Mouse (Mus musculus): ENCODE results near the gene Grb2. TPM values are rescaled to one million over a fixed set of nuclear protein-coding genes. Genes with fewer than 3 reads are reported as not detected.
A peak's percentile ranks its signal among the peaks of the same experiment; 100 is the strongest.

Gene Grb2
- total RNA-seq, 4 experiments from 2014 or later: 136 to 165 (median 160) TPM

GRCm38 (mm10) chr11:115643265-115643664, 65.1 kb downstream of the Grb2 start:
- no peak for DNase-seq

GRCm38 (mm10) chr11:115642705-115643104, 65.7 kb downstream of the Grb2 start:
- DNase-seq: no peak

- DNase-seq: no peak
Observed at GRCm38 (mm10) chr11:115641664-115642036, 66.7 kb downstream of the Grb2 start.

GRCm38 (mm10) chr11:115640978-115641663, 67.3 kb downstream of the Grb2 start:
- no peak for DNase-seq

GRCm38 (mm10) chr11:115640311-115640828, 68.0 kb downstream of the Grb2 start:
- DNase-seq: no peak

GRCm38 (mm10) chr11:115639540-115639939, 68.9 kb downstream of the Grb2 start:
- no peak for DNase-seq

GRCm38 (mm10) chr11:115638498-115639409, 69.6 kb downstream of the Grb2 start:
- DNase-seq: no peak

- no peak for DNase-seq
Observed at GRCm38 (mm10) chr11:115636960-115637359, 71.4 kb downstream of the Grb2 start.

GRCm38 (mm10) chr11:115635484-115635883, 72.9 kb downstream of the Grb2 start:
- no peak for DNase-seq

- DNase-seq: no peak
Observed at GRCm38 (mm10) chr11:115635041-115635440, 73.4 kb downstream of the Grb2 start.

GRCm38 (mm10) chr11:115634109-115634508, 74.3 kb downstream of the Grb2 start:
- no peak for DNase-seq

- no peak for DNase-seq
Observed at GRCm38 (mm10) chr11:115632862-115633261, 75.5 kb downstream of the Grb2 start.

GRCm38 (mm10) chr11:115632247-115632646, 76.2 kb downstream of the Grb2 start:
- no peak for DNase-seq

- no peak for DNase-seq
Observed at GRCm38 (mm10) chr11:115631505-115631890, 76.9 kb downstream of the Grb2 start.

- no peak for DNase-seq
Observed at GRCm38 (mm10) chr11:115630532-115631504, 77.6 kb downstream of the Grb2 start.

GRCm38 (mm10) chr11:115629734-115630531, 78.5 kb downstream of the Grb2 start:
- DNase-seq: no peak

- no peak for DNase-seq
Observed at GRCm38 (mm10) chr11:115628465-115629101, 79.8 kb downstream of the Grb2 start.

- peak; percentile 100 for DNase-seq
Observed at GRCm38 (mm10) chr11:115627705-115628464, 80.5 kb downstream of the Grb2 start, which contains the start of gene Slc25a19. Gene Slc25a19 (minus strand): TSS chr11:115628295.

GRCm38 (mm10) chr11:115626824-115627616, 81.4 kb downstream of the Grb2 start:
- no peak for DNase-seq
